Mouse (Mus musculus): ENCODE data around the gene Rtn4ip1. TPM values are rescaled to one million over a fixed set of nuclear protein-coding genes. Genes with fewer than 3 reads are reported as not detected.

Rtn4ip1 gene
- polyA plus RNA-seq (2016; fragmentation: Nextera tagmentation; extraction: Ambion mirVana), result 31.4 and 31.6 TPM in 2 replicates

- Histone ChIP-seq H3K4me3 (peak within 1 kb of the TSS; percentile 91), H3K9ac (peak within 1 kb of the TSS; percentile 83), H3K9me3 (replicated peaks) (no peaks in the 10 kb centered on the region), H3K4me1 (replicated peaks) (peaks cover 14% of the 10 kb centered on the region), H3K27ac (ENCODE audit: poor library complexity, severe bottlenecking) (peak within 1 kb of the TSS; percentile 90), H3K27me3 (replicated peaks) (no peaks in the 10 kb centered on the region), H3K36me3 (peaks cover 13% of the 10 kb centered on the region), H3K4me2 (peak within 1 kb of the TSS; percentile 83)
- WGBS, result under 1% methylated on average over 40 of the region's 40 CpGs
- ATAC-seq (ENCODE audit: insufficient number of reproducible peaks, low FRiP score), result peak; percentile 97
Observed at GRCm38 (mm10) chr10:43901578-43902194, at the start of gene Rtn4ip1, which contains the start of gene Qrsl1. Rtn4ip1 (plus strand) TSS chr10:43901807. Qrsl1 (minus strand) TSS chr10:43901745.

DNA sequence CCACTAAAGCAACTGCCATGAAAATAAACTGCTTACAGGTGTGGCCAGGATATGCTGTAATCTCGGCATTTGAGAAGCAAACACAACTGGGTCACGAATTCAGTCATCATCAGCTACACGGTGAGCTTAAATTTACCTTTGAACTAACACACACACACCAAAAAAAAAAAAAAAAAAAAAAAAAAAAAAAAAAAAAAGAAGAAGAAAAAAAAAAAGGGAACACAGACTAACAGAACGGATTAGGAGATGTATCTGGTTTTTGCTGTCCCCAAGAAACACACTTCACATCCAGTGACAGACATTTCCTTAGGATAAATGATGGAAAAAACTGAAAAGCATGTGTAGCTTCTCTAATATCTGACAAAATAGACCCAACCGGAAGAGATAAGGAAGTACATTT, 49.7 kb upstream of the Rtn4ip1 start:
- Histone ChIP-seq H3K4me1 (replicated peaks) (no peaks in the 10 kb centered on the region), H3K4me3 (no peak overlapping the region), H3K27me3 (replicated peaks) (no peaks in the 10 kb centered on the region), H3K4me2 (no peak overlapping the region), H3K27ac (ENCODE audit: poor library complexity, severe bottlenecking) (no peak overlapping the region), H3K9me3 (replicated peaks) (0 out of 2 replicates have a peak, but pooled peaks cover 3% of the 10 kb centered on the region), H3K9ac (no peak overlapping the region), H3K36me3 (no peaks in the 10 kb centered on the region)
- 69% methylated on average over 5 of the region's 5 CpGs for WGBS
- ATAC-seq (ENCODE audit: insufficient number of reproducible peaks, low FRiP score), result no peak

- Histone ChIP-seq H3K27ac (ENCODE audit: poor library complexity, severe bottlenecking) (no peak overlapping the region), H3K4me2 (no peak overlapping the region), H3K27me3 (replicated peaks) (no peaks in the 10 kb centered on the region)
Observed at GRCm38 (mm10) chr10:43855916-43856315, 45.7 kb upstream of the Rtn4ip1 start.

DNA sequence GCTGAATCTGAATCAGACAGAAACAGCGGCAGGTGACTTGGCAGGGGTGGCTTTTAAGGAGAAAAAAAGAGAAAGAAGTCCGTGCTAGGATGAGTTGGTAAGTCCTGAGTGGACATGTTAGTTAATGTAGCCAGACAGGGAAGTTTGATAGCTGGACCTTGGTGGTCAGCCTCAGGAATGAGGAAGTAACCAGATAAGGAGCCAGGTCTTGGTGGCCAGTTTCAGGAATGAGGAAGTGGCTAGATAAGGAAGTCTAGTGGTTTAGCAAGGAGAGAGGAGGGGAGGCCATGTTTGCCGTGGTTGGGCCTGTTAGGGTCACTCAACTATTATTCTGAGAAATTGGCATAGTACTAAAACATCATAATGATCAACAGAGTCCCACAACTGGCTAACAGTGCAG, 45.3 kb upstream of the Rtn4ip1 start:
- 59% methylated on average over 3 of the region's 3 CpGs for WGBS
- ATAC-seq (ENCODE audit: insufficient number of reproducible peaks, low FRiP score), result no peak
- Histone ChIP-seq H3K4me2 (no peak overlapping the region), H3K4me3 (no peak overlapping the region), H3K9ac (no peak overlapping the region), H3K36me3 (no peaks in the 10 kb centered on the region), H3K4me1 (replicated peaks) (no peaks in the 10 kb centered on the region), H3K9me3 (replicated peaks) (0 out of 2 replicates have a peak, but pooled peaks cover 3% of the 10 kb centered on the region), H3K27me3 (replicated peaks) (no peaks in the 10 kb centered on the region), H3K27ac (ENCODE audit: poor library complexity, severe bottlenecking) (no peak overlapping the region)

More at GRCm38 (mm10) chr10:43855916-43856315, 45.7 kb upstream of the Rtn4ip1 start:
- Histone ChIP-seq H3K9me3 (replicated peaks) (0 out of 2 replicates have a peak, but pooled peaks cover 3% of the 10 kb centered on the region), H3K4me3 (no peak overlapping the region), H3K9ac (no peak overlapping the region), H3K4me1 (replicated peaks) (no peaks in the 10 kb centered on the region), H3K36me3 (no peaks in the 10 kb centered on the region)
- ATAC-seq (ENCODE audit: insufficient number of reproducible peaks, low FRiP score), result no peak
- 91% methylated on average over 9 of the region's 9 CpGs for WGBS

DNA sequence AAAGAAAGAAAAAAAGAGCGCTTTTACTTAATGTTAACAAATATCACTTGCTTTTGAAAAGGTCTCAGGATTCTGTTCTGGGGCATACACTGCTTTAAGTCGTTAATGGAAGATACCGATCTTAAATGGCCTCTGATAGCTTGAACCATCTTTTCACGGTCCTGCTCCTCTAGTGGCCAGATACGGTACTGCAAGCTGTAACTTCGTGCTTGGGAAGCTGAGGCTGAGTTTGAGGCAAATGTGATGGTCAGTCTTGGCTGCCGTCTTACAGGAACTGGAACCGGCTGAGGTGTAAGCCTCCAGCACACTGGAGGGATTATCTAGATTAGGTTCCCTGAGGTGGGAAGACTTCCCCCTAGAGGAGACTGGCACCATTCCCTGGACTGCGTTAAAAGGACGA, 30.9 kb upstream of the Rtn4ip1 start:
- peaks cover 4% of the 10 kb centered on the region; the same call in 1 of the 2 replicates for H3K9me3 ChIP-seq (replicated peaks)
- no peak for ATAC-seq (ENCODE audit: insufficient number of reproducible peaks, low FRiP score)
- no peak overlapping the region for H3K4me2 ChIP-seq
- no peak overlapping the region for H3K9ac ChIP-seq
- peaks cover 3% of the 10 kb centered on the region; the same call in 1 of the 2 replicates for H3K4me1 ChIP-seq (replicated peaks)
- no peak overlapping the region for H3K4me3 ChIP-seq
- WGBS, result 65% methylated on average over 10 of the region's 10 CpGs
- H3K27me3 ChIP-seq (replicated peaks), result no peaks in the 10 kb centered on the region
- H3K27ac ChIP-seq (ENCODE audit: poor library complexity, severe bottlenecking), result no peak overlapping the region
- H3K36me3 ChIP-seq, result peaks cover 8% of the 10 kb centered on the region; the same call in 1 of the 2 replicates

DNA sequence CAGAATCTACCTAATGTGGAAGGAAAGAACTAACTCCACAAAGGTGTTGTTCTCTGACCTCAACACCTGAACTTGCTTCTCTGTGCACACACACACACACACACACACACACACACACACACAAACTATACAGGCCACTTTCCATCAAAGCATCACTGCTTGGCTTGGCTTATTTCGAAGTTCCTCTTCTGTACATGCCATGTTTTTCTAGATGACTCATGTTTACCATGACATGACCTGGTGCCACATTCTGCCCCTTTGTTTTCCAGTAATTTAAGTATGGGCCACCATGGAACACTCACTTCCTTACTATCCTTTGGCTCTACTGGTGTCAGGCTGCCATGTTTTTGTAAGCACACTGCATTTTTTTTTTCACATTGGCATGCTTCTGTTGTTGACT, 30.1 kb upstream of the Rtn4ip1 start:
- H3K9me3 ChIP-seq (replicated peaks), result peaks cover 4% of the 10 kb centered on the region; the same call in 1 of the 2 replicates
- H3K4me3 ChIP-seq, result no peak overlapping the region
- no peak overlapping the region for H3K27ac ChIP-seq (ENCODE audit: poor library complexity, severe bottlenecking)
- WGBS, result 72% methylated on average over 1 of the region's 1 CpGs
- no peak for ATAC-seq (ENCODE audit: insufficient number of reproducible peaks, low FRiP score)
- H3K4me1 ChIP-seq (replicated peaks), result peaks cover 3% of the 10 kb centered on the region; the same call in 1 of the 2 replicates
- no peak overlapping the region for H3K9ac ChIP-seq
- H3K36me3 ChIP-seq, result peaks cover 14% of the 10 kb centered on the region
- no peaks in the 10 kb centered on the region for H3K27me3 ChIP-seq (replicated peaks)
- no peak overlapping the region for H3K4me2 ChIP-seq

- no peaks in the 10 kb centered on the region for H3K9me3 ChIP-seq (replicated peaks)
- ATAC-seq (ENCODE audit: insufficient number of reproducible peaks, low FRiP score), result no peak
- H3K9ac ChIP-seq, result no peak overlapping the region
- H3K36me3 ChIP-seq, result peaks cover 66% of the 10 kb centered on the region
- H3K4me2 ChIP-seq, result no peak overlapping the region
- H3K4me1 ChIP-seq (replicated peaks), result no peaks in the 10 kb centered on the region
- WGBS, result 87% methylated on average over 9 of the region's 9 CpGs
- H3K27ac ChIP-seq (ENCODE audit: poor library complexity, severe bottlenecking), result no peak overlapping the region
- H3K27me3 ChIP-seq (replicated peaks), result no peaks in the 10 kb centered on the region
- H3K4me3 ChIP-seq, result no peak overlapping the region
Observed at GRCm38 (mm10) chr10:43887676-43888075, 13.9 kb upstream of the Rtn4ip1 start.

DNA sequence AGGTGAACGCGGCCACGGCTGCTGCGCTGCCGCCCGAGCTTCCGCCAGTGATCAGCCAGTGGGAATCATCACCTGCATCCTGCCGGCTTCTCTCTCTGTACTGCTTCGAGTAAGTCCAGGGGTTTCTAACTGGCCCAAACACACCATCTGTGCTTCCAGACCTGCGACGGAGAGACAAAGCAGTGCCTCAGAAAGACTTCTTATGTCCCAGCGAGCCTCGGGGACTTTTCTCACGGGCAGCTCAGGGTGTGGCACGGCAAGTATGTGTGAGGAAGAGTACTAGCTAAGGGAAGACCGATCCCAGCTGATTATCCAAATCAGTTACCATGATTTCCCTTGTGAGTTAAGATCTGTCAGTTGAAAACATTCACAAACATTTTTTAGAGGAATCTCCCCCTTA, 12.6 kb upstream of the Rtn4ip1 start:
- Histone ChIP-seq H3K9ac (no peak overlapping the region), H3K27ac (ENCODE audit: poor library complexity, severe bottlenecking) (no peak overlapping the region), H3K4me1 (replicated peaks) (no peaks in the 10 kb centered on the region), H3K4me3 (no peak overlapping the region), H3K27me3 (replicated peaks) (no peaks in the 10 kb centered on the region), H3K36me3 (peaks cover 76% of the 10 kb centered on the region), H3K4me2 (no peak overlapping the region), H3K9me3 (replicated peaks) (no peaks in the 10 kb centered on the region)
- no peak for ATAC-seq (ENCODE audit: insufficient number of reproducible peaks, low FRiP score)
- 91% methylated on average over 16 of the region's 16 CpGs for WGBS

DNA sequence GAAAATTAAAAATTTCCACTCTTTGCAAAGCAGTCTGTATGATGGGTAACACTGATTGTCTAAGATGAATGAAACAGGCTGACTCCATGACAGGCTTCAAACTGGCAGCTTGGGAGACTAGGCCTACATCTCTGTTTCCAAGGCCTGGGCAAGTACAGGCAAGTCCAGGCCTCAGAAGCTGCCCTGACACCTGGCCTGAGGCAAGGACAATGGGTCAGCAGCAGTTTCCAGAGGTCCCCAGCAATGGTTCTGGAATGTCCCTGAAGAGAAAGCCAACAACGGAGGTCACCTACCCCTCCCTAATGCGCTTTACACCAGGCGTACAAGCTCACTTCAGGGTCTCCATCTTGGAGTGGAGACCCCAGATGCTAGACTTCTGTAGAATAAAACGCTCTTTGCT, 8.6 kb upstream of the Rtn4ip1 start:
- H3K9me3 ChIP-seq (replicated peaks), result no peaks in the 10 kb centered on the region
- H3K4me1 ChIP-seq (replicated peaks), result no peaks in the 10 kb centered on the region
- H3K4me3 ChIP-seq, result no peak overlapping the region
- H3K27ac ChIP-seq (ENCODE audit: poor library complexity, severe bottlenecking), result no peak overlapping the region
- H3K36me3 ChIP-seq, result peaks cover 73% of the 10 kb centered on the region
- no peak for ATAC-seq (ENCODE audit: insufficient number of reproducible peaks, low FRiP score)
- no peaks in the 10 kb centered on the region for H3K27me3 ChIP-seq (replicated peaks)
- no peak overlapping the region for H3K4me2 ChIP-seq
- 92% methylated on average over 4 of the region's 4 CpGs for WGBS
- H3K9ac ChIP-seq, result no peak overlapping the region

DNA sequence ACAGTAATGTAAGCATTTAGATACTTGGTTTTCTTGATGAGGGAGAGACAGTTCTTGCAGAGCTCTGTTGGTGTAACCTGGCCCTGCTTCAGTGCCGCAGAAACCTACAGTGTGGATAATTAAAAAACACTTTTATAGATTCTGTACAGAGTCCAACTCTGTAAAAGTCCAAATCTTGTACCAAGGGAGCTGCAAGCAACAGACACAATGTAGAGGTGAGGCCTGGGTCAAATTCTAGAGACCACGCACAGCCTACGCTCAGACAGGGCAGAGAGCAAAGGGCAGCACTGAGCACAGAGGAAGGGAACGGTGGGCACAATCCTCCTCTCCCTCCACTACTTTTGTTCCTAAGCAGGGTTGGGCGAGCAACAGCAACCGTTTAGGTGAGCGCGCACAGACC, 5.5 kb upstream of the Rtn4ip1 start:
- ATAC-seq (ENCODE audit: insufficient number of reproducible peaks, low FRiP score), result no peak
- Histone ChIP-seq H3K27ac (ENCODE audit: poor library complexity, severe bottlenecking) (no peak overlapping the region), H3K4me2 (no peak overlapping the region), H3K36me3 (peaks cover 57% of the 10 kb centered on the region), H3K4me1 (replicated peaks) (0 out of 2 replicates have a peak, but pooled peaks cover 4% of the 10 kb centered on the region), H3K9me3 (replicated peaks) (no peaks in the 10 kb centered on the region), H3K9ac (no peak overlapping the region), H3K27me3 (replicated peaks) (no peaks in the 10 kb centered on the region), H3K4me3 (no peak overlapping the region)
- 95% methylated on average over 8 of the region's 8 CpGs for WGBS

DNA sequence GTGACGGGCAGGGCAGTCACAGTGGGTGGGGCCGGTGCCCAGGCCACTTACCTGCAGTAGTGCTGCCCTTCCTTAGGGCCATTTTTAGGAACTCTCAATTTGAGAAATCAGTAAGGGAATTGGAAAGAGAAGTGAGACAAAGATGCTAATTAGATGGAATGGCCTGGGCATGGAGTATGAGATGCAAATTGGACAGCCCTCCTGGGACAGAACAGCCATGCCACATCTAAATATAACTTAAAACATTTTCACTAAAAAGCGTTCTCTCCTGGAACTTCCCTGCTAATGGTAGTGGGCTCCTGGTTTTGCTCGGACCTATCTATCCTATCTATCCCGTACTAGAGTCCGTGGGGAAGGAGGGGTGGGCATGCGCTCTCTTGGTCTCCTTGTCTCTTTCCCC, 3.3 kb upstream of the Rtn4ip1 start:
- WGBS, result 85% methylated on average over 7 of the region's 7 CpGs
- H3K4me1 ChIP-seq (replicated peaks), result peaks cover 14% of the 10 kb centered on the region
- ATAC-seq (ENCODE audit: insufficient number of reproducible peaks, low FRiP score), result no peak
- no peak overlapping the region for H3K27ac ChIP-seq (ENCODE audit: poor library complexity, severe bottlenecking)
- H3K4me2 ChIP-seq, result no peak overlapping the region
- no peaks in the 10 kb centered on the region for H3K27me3 ChIP-seq (replicated peaks)
- no peak overlapping the region for H3K4me3 ChIP-seq
- peaks cover 40% of the 10 kb centered on the region for H3K36me3 ChIP-seq
- no peaks in the 10 kb centered on the region for H3K9me3 ChIP-seq (replicated peaks)
- H3K9ac ChIP-seq, result no peak overlapping the region
